Mouse (Mus musculus) lung, adult 18-20 months (tissue): ENCODE results near the gene Pitpnm3.

Experiments
- DNase-seq, 2 experiments: peaks; one replicate each; pipeline ENCODE4 v3.0.0; 2022; ENCODE audit warnings: mixed read lengths in 2 of 2

The Pitpnm3 gene

GRCm38 (mm10) chr11:72049171-72049759 lies 86.3 kb downstream of the Pitpnm3 start:
- DNase-seq, result no peak

- DNase-seq, result no peak
These were observed 86.8 kb downstream of the Pitpnm3 start for GRCm38 (mm10) chr11:72048730-72049129.

- DNase-seq, result no peak
These were observed 91.3 kb downstream of the Pitpnm3 start for GRCm38 (mm10) chr11:72044231-72044630.

GRCm38 (mm10) chr11:72042631-72043030 lies 92.9 kb downstream of the Pitpnm3 start:
- DNase-seq, result no peak

- peak; percentile 70 to 71 for DNase-seq
These were observed 93.6 kb downstream of the Pitpnm3 start, which contains the start of gene Pimreg for GRCm38 (mm10) chr11:72041768-72042607. TSS of gene Pimreg (plus strand) at chr11:72042032.

GRCm38 (mm10) chr11:72041290-72041767 lies 94.2 kb downstream of the Pitpnm3 start:
- no peak for DNase-seq

- no peak for DNase-seq
These were observed 95.8 kb downstream of the Pitpnm3 start for GRCm38 (mm10) chr11:72039599-72040386.

- DNase-seq, result peak; percentile 31 to 42
These were observed 97.6 kb downstream of the Pitpnm3 start for GRCm38 (mm10) chr11:72037996-72038395.

GRCm38 (mm10) chr11:72037409-72037808 lies 98.2 kb downstream of the Pitpnm3 start, which contains the start of gene Aipl1:
TSS of gene Aipl1 (minus strand) at chr11:72037509.
- no peak for DNase-seq

GRCm38 (mm10) chr11:72032589-72032988 lies 103.0 kb downstream of the Pitpnm3 start:
- no peak for DNase-seq

- DNase-seq, result no peak
These were observed 103.5 kb downstream of the Pitpnm3 start for GRCm38 (mm10) chr11:72032091-72032490.

- DNase-seq, result no peak
These were observed 104.2 kb downstream of the Pitpnm3 start for GRCm38 (mm10) chr11:72031353-72031752.

- DNase-seq, result no peak
These were observed 106.4 kb downstream of the Pitpnm3 start for GRCm38 (mm10) chr11:72029143-72029542.

GRCm38 (mm10) chr11:72027836-72028235 lies 107.7 kb downstream of the Pitpnm3 start:
- DNase-seq, result no peak

- no peak for DNase-seq
These were observed 109.1 kb downstream of the Pitpnm3 start for GRCm38 (mm10) chr11:72026516-72026915.

- no peak for DNase-seq
These were observed 109.7 kb downstream of the Pitpnm3 start for GRCm38 (mm10) chr11:72025843-72026242.

GRCm38 (mm10) chr11:72024193-72024781 lies 111.3 kb downstream of the Pitpnm3 start:
- peak; percentile 60 to 72 for DNase-seq

GRCm38 (mm10) chr11:72023581-72023980 lies 112.0 kb downstream of the Pitpnm3 start:
- no peak for DNase-seq

- DNase-seq, result no peak
These were observed 112.8 kb downstream of the Pitpnm3 start for GRCm38 (mm10) chr11:72022827-72023226.

- no peak for DNase-seq
These were observed 114.6 kb downstream of the Pitpnm3 start for GRCm38 (mm10) chr11:72021015-72021414.

GRCm38 (mm10) chr11:72017253-72017601 lies 118.4 kb downstream of the Pitpnm3 start:
- no peak for DNase-seq

- no peak for DNase-seq
These were observed 118.9 kb downstream of the Pitpnm3 start for GRCm38 (mm10) chr11:72016518-72017252.
